Mouse (Mus musculus) thymus, postnatal 36 days (tissue): Measurements from ENCODE around the gene Dhrs7b.
"Not testable (repeated sequence)": the region's sequence is repeated elsewhere in the genome, so short reads cannot be mapped to it uniquely, and the experiment has no call there.

Experiments used
- DNase-seq, 2 experiments: peaks; one replicate each; pipeline ENCODE4 v3.0.0; 2022; ENCODE audit warnings: mixed read lengths in 2 of 2

Gene Dhrs7b

GRCm38 (mm10) chr11:60830433-60831052 is at the start of gene Dhrs7b:
Gene Dhrs7b, plus strand, starts transcription at chr11:60830631.
- peak; percentile 79 to 80 for DNase-seq

- DNase-seq, result no peak
Observed at GRCm38 (mm10) chr11:60784179-60784922, 46.1 kb upstream of the Dhrs7b start.

GRCm38 (mm10) chr11:60787595-60787994 is 42.8 kb upstream of the Dhrs7b start:
- DNase-seq, result no peak

- DNase-seq, result no peak
Observed at GRCm38 (mm10) chr11:60790472-60790871, 40.0 kb upstream of the Dhrs7b start.

GRCm38 (mm10) chr11:60796342-60796741 is 34.1 kb upstream of the Dhrs7b start:
- DNase-seq, result no peak

GRCm38 (mm10) chr11:60799977-60800376 is 30.5 kb upstream of the Dhrs7b start:
- DNase-seq, result no peak

DNA sequence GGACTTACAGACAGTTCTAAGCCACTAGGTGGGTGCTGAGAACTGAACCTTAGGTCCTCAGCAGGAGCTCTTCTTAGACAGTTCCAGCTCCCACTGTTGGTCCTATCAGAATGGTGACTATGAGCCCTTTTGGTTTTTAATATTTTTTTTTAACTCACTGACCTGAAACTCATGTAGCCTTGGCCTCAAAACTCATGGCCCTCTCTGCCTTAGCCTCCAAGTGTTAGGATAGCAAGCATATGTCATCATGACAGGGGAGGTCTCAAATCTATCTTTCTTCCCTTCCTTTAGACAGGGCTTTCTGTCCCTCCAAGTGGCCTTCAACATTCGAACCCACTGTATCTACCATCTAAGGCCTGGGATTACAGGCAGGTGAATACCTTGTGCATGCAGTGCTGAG is 29.5 kb upstream of the Dhrs7b start:
- no peak for DNase-seq

DNA sequence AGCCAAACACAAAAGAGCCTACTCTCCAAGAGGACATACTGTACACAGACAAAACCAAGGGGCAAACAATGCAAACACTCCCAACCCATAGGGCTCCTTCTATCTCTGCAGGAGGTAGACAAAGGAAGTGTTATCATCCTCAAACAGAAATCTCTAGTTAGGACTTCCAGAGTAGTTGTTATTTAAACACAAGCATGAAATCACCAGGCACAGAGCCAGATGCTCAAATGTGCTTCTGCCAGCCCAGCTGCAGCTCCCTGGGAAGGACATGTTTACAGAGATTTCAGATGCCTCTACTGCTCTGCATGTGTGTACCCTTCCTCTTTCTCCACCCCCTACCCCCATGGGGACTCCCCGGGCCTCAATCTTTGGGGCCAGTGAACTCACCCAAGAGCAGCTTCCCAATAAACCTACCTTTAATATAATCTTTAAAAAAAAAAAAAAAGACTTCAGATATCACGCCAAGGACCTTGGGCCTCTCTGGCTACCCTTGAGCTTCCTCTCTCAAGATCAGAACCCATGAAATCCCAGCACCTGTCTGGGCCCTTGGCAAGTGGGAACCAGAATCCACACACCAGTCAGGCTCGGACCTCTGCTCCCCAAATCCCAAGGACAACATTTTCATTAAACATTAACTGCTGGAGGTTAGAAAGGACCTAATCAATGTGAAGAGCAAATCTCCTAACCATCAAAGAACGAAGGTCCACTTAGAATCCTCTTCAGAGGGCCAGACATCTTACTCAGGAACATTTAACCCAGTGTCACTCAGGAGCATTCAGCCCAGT is 22.0 kb upstream of the Dhrs7b start:
- no peak for DNase-seq

DNA sequence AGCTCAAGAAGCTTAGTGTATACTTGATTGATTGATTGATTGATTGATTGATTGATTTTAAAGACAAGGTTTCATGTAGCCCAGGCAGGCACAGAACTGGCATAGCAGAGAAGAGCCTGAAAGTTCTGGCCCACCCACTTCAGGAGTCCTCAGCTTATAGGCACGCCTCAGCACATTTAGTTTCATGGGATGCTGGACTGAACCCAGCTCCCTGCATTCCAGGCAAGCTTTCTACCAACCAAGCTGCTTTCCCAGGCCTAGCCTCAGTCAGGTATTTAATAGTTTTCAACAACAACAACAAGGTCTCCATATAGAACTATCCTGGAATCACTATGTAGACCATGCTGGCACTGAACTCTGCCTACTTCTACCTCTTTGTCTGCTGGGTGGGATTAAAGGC is 20.9 kb upstream of the Dhrs7b start:
- DNase-seq, result no peak

DNA sequence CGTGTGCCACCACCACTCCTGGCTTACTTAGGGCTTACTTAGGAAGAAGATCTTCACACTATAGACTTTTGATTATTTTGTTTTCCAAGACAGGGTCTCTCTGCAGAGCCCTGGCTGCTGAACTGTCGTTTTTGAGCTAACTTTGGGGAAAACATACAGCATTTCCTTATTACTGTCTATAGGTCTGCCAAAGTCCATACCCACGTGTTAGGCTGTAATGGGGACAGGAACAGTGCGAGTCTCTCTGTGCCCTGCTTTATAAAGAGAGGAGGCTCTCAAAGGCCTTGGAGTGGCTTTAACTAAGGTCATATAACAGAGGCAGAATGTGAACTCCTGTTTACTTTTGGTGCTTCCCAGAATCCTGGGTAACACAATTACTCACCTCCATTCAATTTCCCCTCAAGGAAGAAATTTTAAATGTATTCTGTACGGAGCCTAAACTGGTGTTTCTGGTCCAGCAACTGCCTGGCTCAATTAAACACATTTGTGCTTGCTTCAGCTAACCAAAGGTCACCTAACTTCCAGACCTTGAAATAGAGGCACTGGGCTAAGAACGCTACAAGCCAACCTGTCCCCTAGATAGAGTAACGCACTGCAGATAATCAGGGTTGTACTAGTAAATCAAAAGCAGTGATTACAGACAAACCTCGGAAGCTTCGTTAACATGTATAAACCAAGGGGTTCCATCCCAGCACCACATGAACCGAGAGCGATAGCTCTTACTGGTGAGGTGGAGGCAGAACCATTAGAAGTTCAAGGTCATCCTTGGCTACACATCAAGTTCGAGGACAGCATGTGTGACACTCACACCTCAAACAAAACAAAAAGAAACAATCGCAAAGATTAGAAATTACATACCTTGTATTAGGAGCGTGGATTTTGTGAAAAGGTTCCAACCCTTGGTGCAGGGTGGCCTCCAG is 20.1 kb upstream of the Dhrs7b start:
- no peak for DNase-seq

- peak; percentile 96 for DNase-seq
Observed at GRCm38 (mm10) chr11:60811054-60811460, 19.4 kb upstream of the Dhrs7b start.

- not testable (repeated sequence) for DNase-seq
Observed at GRCm38 (mm10) chr11:60811618-60812017, 18.8 kb upstream of the Dhrs7b start, which contains the start of gene Shmt1. Gene Shmt1, minus strand, starts transcription at chr11:60811718.

DNA sequence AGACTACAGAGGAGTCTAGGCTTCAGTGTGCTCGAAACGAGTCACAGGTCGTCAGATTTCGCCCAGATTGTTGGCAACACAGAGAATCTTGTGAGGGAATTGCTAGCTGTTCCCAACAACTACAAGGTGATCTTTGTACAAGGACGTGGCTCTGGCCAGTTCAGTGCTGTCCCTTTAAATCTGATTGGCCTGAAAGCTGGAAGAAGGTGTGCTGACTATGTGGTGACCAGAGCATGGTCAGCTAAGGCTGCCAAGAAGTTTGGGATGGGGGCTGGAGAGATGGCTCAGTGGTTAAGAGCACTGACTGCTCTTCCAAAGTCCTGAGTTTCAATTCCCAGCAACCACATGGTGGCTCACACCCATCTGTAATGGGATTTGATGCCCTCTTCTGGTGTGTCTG is 14.0 kb upstream of the Dhrs7b start:
- no peak for DNase-seq

GRCm38 (mm10) chr11:60823771-60824170 is 6.7 kb upstream of the Dhrs7b start:
- DNase-seq, result no peak

GRCm38 (mm10) chr11:60825191-60825590 is 5.2 kb upstream of the Dhrs7b start:
- DNase-seq, result no peak

DNA sequence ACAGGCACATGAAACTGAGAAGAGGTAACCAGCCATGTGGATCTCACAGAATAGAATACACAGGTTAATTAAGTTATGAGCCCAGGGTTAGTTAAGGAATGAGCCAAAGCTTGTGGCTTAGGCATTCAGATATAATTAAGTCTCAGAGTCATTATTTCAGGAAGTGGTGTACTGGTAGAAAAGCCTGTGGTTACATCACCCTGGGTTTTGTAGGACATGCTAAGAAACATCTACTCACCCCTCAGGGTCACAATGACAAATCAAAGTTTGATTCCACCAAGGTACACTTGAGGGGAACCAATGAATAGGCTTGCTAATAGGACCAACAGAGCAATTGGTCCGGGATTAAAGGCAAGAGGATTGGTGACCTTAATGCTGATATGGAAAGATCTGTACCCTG is 3.7 kb upstream of the Dhrs7b start:
- DNase-seq, result no peak

GRCm38 (mm10) chr11:60827241-60827945 is 3.0 kb upstream of the Dhrs7b start:
- no peak for DNase-seq

DNA sequence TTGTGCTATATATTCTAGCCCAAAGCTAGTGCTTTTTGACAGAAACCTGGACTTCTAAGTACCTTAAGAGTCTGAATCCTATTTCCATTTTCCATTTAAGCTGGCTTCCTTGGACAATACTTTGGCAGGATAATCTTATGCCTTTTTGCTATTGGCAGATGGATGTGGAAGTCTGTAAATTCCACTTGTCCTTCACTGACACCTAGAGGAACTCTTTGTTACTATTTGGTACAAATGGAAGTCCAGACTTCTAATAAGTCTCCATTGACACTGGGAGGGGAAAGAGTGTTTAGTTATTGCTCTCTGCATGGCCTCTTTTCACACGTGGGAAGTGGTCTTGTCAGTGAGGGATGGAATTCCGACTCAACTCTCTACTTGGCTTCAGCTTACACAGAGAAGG is 1.5 kb upstream of the Dhrs7b start:
- no peak for DNase-seq

GRCm38 (mm10) chr11:60836897-60837296 is 6.5 kb downstream of the Dhrs7b start:
- no peak for DNase-seq

GRCm38 (mm10) chr11:60837644-60838406 is 7.4 kb downstream of the Dhrs7b start:
- DNase-seq, result no peak
